Mouse (Mus musculus) ES-Bruce4 (cell line): Measurements from ENCODE around the gene Tmem132b.

Experiments
- CTCF ChIP-seq: IDR thresholded peaks from one replicate; pipeline ENCODE4 v1.8.1; 2011; ENCODE audit warnings: low read depth, low read length
- EP300 ChIP-seq: IDR thresholded peaks from 2 replicates; pipeline ENCODE4 v1.6.1; 2011; ENCODE audit warnings: low read depth, low read length; ENCODE audit not compliant: insufficient read depth
- POLR2A ChIP-seq: IDR thresholded peaks from one replicate; pipeline ENCODE4 v1.8.1; 2011; ENCODE audit warnings: low read length; ENCODE audit not compliant: insufficient read depth

DNA sequence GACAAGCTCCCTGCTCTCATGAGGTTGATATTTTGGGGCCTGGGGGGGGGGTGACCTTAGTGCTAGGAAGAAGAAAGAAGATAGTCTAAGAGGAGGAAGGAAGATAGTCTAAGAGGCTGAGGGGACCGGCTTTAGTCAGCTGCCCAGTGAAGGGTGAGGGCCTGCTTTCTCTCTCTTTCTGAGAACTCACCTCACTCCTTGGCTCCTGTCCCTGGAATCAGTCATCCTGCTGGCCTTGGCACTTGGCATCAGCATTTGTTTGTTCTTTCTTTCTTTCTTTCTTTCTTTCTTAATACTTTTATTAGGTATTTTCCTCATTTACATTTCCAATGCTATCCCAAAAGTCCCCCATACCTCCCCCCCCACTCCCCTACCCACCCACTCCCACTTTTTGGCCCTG lies 45.5 kb upstream of the Tmem132b start:
- no peak for TF ChIP-seq EP300
- no peak for TF ChIP-seq CTCF
- TF ChIP-seq POLR2A = no peak
